Mouse (Mus musculus): Measurements from ENCODE around the gene Olfr730.

Gene Olfr730

DNA sequence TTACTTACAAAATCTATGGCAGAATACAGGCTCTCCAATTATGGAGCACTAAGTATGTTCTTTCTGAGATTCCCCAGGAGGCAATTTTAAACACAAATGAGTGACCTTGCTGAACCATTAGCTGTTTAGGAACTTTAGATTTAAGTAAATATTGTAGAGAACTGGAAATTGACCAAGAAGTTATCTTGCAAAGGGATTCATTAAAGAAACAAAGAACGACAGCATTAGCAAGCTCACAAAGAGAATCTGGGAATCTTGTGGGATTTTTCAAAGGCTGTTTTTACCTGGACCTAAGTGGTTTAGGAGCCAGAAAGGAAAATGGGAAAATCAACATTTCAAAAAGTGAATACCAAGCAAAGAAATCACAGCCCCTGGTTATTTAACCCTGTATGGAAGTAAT is at the start of gene Olfr730:
Olfr730 (minus strand) TSS at position 101 of the 400 bp plus-strand sequence.
- no peak for DNase-seq (ENCODE audit: low read depth, low spot score)

- DNase-seq (ENCODE audit: low read depth, low spot score), result no peak
Measured at GRCm38 (mm10) chr14:50152810-50153209, 35.2 kb downstream of the Olfr730 start, which contains the start of gene Olfr729. Olfr729 (minus strand) TSS chr14:50152910.

DNA sequence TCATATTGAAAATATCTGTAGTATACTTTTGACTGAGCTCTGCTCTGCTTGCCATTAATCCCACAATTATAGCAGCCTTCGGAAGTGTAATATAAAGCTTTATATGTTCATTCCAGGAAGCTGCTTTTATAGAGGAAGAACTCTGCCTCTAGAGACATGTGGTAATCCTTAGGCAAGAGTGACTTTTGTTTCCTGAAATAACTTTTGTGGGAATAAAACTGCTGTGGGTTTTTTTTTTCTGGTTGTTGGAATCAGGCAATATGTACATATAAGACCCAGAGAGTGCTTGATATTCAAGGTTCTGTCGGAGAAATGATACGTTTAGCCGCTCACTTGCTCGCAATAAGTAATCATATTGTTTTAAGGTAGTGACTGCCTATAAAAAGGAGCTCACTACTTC is 45.4 kb downstream of the Olfr730 start, which contains the start of gene Olfr728:
Olfr728 (minus strand) TSS at position 101 of the 400 bp plus-strand sequence.
- no peak for DNase-seq (ENCODE audit: low read depth, low spot score)

Data from brain, embryonic 18.5 days (tissue).